Mouse (Mus musculus) left cerebral cortex, postnatal 10 days (tissue): ENCODE results near the gene Tnf. TPM values are rescaled to one million over a fixed set of nuclear protein-coding genes. Genes with fewer than 3 reads are reported as not detected.

Experiments
- DNase-seq, 2 experiments: peaks; one replicate each; pipeline ENCODE4 v3.0.0; 2021 to 2022; ENCODE audit warnings: low spot score in 2 of 2, mixed read lengths in 1 of 2; ENCODE audit errors: extremely low spot score in 1 of 2
- intact Hi-C: fragments of 180-260 bp; cut with DNase I; formaldehyde crosslinking; loops from one replicate; pipeline ENCODE4 v1.15.1; 2025
- total RNA-seq, 2 experiments: library from RNA; stranded (reverse); gene quantifications; 2 replicates each; pipeline ENCODE4 v1.2.3; 2021

Gene Tnf
- total RNA-seq, 2 experiments from 2014 or later = 0.19 TPM; not detected in 1

- no peak for DNase-seq
Measured at GRCm38 (mm10) chr17:35186681-35187080, 15.1 kb downstream of the Tnf start.

GRCm38 (mm10) chr17:35185639-35186611 lies 15.9 kb downstream of the Tnf start:
- peak in 1 of 2 experiments; percentile 75 for DNase-seq
- intact Hi-C loops = no loop called here

More at GRCm38 (mm10) chr17:35186681-35187080, 15.1 kb downstream of the Tnf start:
- intact Hi-C loops = no loop called here

GRCm38 (mm10) chr17:35180093-35180492 lies 21.7 kb downstream of the Tnf start:
- DNase-seq = no peak
- intact Hi-C loops = no loop called here

- DNase-seq = peak in 1 of 2 experiments; percentile 74
- intact Hi-C loops = no loop called here
Measured at GRCm38 (mm10) chr17:35178528-35178927, 23.3 kb downstream of the Tnf start.

GRCm38 (mm10) chr17:35175968-35176367 lies 25.8 kb downstream of the Tnf start, which contains the start of gene Aif1:
Gene Aif1, minus strand, starts transcription at chr17:35176068.
- no peak for DNase-seq
- intact Hi-C loops = no loop called here

GRCm38 (mm10) chr17:35175382-35175781 lies 26.4 kb downstream of the Tnf start:
- no peak for DNase-seq
- intact Hi-C loops = no loop called here

GRCm38 (mm10) chr17:35174201-35174977 lies 27.4 kb downstream of the Tnf start:
- intact Hi-C loops = no loop called here
- no peak for DNase-seq

- intact Hi-C loops = no loop called here
- DNase-seq = no peak
Measured at GRCm38 (mm10) chr17:35173329-35173728, 28.5 kb downstream of the Tnf start.

- intact Hi-C loops = no loop called here
- no peak for DNase-seq
Measured at GRCm38 (mm10) chr17:35172445-35173234, 29.2 kb downstream of the Tnf start.

- intact Hi-C loops = loop anchor here (1.0 kb wide), 1 partner anchor 64 kb away; no protein-coding TSS in a partner anchor
- no peak for DNase-seq
Measured at GRCm38 (mm10) chr17:35168541-35169207, 33.1 kb downstream of the Tnf start.

- no peak for DNase-seq
- intact Hi-C loops = no loop called here
Measured at GRCm38 (mm10) chr17:35167794-35168193, 34.0 kb downstream of the Tnf start.

GRCm38 (mm10) chr17:35166352-35167035 lies 35.3 kb downstream of the Tnf start:
- DNase-seq = peak; percentile 69
- intact Hi-C loops = no loop called here

- DNase-seq = no peak
- intact Hi-C loops = no loop called here
Measured at GRCm38 (mm10) chr17:35165451-35166155, 36.2 kb downstream of the Tnf start.

GRCm38 (mm10) chr17:35164568-35165450 lies 37.0 kb downstream of the Tnf start, which contains the start of gene Prrc2a:
Gene Prrc2a, minus strand, starts transcription at chr17:35164897.
- intact Hi-C loops = no loop called here

GRCm38 (mm10) chr17:35164218-35164567 lies 37.6 kb downstream of the Tnf start:
- DNase-seq = no peak
- intact Hi-C loops = no loop called here

More at GRCm38 (mm10) chr17:35164568-35165450, 37.0 kb downstream of the Tnf start, which contains the start of gene Prrc2a:
- DNase-seq = peak; percentile 99
